Mouse (Mus musculus): ENCODE data around the gene Mmgt2.

Mmgt2 gene

DNA sequence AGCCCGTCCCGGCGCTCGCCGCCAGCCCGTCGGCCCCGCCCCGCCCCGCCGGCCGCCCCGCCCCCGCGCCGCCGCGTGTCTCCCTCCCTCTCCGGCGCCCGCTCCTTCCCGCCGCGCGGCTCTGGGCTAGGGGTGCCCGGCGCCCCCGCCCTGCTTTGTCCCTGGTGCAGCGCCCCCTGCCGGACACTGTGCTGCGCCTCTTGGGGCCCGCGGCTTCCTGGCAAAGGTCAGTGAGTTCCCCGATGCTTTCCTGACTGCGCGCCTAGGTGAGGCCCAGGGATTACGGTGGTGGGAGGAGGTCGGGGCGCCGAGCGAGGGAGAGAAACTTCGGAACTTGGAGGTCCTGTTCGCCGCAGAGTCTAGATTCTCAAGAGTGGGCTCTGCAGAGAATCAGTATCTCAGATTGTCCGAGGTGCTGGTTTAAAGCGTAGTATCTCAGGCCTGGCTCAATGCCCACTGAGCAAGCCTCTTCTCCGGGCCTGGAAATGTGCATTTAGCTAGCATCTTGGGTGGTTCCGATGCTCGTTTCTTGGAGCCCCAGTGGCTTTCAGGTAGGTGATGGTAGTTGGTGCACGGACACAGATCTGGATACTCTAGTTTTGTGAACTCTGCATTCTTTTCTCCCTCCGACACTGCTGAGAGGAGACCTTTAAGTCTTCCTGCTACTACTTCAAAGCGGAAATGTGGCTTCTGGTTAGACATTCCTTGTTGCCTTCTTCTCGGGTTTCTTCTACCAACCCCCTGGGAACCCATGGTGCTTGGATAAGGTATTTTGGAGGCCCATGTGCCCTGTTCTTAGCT is at the start of gene Mmgt2:
TSS of gene Mmgt2 (plus strand) at position 74 of the 801 bp plus-strand sequence.
- peak; percentile 95 to 99 for DNase-seq

DNA sequence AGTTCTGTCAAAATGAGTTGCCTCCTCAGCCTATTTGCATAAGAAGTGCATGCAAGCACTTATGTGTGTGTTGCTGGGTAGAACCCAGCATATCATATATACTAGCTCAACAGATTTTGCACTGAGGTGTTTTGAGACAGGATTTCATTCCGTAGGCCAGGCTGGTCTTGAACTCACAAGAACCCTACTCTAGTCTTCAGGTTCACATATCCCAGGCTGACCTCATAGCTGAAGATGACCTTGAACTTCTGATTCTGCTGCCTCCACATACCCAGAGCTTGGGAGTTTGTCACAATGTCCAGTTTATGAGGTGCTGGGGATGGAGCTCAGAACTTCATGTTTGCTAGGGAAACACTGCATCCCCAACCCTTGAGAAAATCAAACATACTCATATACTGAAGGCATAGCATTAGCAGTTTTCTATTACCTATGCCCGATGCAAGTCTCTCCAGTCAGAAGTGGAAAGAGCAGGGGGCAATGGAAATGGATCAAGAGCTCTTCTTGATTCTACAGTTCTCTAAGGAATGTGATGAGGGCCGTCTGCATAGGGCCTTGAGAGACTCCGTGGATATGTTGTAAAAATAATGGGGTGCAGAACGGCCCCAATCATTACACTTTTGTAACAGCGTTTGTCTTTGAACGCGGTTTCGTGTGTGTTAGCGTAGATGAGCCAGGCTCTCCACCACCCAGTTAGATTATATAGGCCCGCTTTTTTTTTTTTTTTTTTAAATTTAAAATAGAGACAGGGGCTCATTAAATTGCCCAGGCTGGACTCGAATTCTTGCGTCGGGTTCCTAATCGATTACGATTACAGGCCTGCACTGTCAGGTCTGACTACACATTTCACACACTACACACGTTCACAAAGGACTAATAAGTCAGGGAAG is 46.5 kb upstream of the Mmgt2 start:
- DNase-seq: no peak

DNA sequence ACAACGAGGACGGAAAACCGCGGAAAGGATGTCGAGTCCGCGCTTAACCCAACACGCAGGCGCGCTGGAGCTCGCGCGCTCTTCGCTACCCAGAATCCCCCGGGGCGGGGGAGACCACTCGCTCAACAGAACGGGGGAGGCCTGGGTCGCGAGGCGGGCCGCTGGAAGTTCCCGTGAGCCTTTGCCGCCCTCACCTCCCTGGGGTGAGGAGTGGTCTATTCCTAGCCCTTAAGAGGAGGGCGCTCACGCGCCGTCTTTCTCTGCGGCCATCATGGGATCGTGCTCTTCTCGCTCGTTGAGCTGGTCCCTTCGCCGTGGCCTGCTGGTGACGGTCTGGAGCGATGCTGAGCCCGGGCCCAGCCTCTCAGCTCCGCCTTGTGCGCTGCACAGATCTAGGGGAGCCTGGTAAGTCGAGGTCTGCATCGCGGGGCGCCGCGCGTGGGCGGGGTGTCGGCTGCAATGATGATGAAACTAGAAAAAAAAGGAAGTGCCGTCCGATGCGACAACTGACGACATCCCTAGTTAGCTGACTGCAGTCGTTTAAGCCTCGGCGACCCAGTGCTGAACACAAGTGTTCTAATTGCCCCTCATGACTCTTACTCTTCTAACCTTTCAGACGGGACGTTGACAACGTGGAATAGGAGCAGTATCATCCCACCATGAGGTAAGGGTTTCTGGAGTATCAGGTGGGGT is 45.7 kb upstream of the Mmgt2 start:
- peak; percentile 97 to 98 for DNase-seq

DNA sequence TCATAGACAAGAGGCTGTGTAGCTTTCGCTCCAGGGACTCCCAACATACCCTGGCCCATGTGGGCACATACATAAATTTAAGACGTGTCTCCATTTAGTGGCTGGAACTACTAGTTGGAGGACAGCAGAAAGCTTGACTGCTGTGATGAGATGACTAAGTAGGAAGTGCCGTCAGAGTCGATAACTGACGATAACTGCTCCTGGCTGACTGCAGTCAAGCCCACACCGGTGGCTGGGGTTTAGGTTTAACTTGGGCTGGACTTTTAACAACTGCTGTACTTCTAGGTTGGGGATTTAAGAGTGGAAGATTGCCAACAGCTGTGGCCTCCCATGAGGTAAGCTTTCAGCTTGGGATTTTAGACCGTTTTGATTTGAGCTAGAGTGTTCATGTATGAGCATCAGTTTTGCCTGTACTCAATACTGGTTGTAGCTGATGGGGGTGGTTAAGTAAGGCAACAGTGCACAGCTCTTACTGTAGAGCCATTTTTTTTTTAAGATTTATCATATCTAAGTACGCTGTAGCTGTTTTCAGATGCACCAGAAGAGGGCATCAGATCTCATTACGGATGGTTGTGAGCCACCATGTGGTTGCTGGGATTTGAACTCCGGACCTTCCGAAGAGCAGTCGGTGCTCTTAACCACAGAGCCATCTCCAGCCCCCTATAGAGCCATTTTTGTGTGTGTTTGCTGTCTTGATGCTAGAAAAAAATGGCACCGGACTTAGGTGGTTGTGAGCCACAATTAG is 45.0 kb upstream of the Mmgt2 start:
- peak; percentile 36 to 47 for DNase-seq

DNA sequence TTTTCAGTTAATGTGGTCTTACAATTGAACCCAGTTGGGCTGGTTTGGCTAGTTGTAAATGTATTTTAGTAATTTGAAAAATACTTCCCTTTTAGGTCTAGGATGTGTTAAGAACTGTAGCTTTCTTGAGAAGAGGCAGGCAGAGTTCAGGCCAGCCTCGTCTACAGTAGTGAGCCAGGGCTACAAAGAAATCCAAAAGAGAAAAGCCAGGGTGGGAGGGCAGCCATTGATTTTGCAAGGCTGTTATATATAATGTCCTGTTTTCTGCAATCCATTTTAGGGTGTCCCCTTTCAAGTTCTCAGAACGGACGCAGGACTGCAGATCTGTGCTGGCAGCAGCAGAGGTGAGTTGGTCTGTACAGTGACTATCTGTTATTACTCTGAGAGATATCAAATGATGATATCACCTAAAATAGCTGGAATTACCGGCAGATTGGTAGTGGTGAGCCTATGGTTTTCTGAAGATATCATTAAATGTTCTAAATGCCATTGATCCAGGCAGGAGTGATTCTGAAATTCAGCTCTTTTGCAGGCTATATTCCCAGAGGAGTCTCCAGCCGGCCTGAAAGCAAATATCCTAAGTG is 44.2 kb upstream of the Mmgt2 start:
- DNase-seq: no peak

DNA sequence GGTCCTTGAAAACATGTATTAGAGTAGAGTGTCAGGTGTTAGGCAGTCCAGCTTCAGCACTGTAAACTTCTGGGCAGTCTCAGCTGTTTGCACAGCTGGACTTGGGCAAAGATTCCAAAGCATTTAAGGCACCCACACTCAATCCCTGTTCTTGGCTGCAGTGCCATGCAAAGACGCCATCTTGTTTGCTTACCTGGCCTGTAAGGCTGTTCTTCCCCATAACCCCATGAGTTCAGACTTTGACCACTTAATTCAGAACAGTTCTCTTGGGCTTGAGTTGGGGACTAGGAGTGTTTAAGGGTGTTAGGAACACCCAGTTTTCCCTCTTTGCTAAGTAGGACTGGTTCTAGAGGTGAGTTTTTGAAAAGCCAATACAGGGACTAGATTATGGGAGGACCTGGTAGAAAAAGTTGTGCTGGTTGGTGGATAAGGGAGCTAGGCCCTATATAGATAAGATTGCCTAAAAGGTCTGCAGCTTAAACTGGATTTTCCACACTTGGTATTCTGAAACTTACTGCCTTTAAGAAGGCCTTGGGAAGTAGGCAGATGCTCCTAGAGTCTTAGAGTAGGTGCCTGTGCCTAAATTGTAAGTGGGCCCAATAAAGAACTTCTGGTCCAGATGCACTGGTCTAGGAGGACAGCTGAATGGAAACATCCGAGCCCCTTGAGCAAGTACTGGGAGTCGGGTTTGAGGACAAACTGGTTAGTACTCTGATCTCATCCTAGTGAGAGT is 43.4 kb upstream of the Mmgt2 start:
- DNase-seq: no peak

DNA sequence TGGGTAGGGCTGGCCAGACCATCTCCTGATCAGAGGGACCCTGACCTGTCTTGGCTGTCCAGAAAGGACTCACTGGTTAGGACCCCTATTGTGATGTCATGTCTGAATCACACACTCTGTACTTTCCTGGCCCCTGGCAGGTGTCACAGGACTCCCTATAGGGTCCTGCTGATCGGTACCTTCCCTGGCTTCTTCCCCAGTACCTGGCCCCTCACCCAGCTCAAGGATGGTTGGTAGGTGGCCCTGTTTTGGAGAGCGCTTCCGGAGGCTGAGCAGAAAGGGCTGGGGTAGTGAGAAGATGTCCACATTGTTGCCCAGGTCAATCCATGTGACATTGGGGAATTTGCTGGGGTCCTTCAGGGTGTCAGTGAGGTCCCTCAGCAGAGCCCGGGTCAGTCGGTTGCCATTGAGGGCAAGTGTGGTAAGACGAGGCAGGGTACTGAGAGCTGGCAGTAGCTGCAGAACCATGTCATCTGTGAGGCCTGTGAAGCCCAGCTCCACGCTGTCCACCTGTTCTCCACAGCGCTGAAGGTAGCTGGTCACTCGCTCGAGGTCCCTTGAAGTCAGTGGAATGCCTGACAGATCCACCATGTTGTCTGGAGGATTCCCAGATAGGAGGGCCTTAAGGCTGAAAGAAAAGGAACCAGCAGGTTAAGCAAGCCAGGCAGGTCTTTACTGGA is 42.7 kb upstream of the Mmgt2 start:
- DNase-seq: no peak

DNA sequence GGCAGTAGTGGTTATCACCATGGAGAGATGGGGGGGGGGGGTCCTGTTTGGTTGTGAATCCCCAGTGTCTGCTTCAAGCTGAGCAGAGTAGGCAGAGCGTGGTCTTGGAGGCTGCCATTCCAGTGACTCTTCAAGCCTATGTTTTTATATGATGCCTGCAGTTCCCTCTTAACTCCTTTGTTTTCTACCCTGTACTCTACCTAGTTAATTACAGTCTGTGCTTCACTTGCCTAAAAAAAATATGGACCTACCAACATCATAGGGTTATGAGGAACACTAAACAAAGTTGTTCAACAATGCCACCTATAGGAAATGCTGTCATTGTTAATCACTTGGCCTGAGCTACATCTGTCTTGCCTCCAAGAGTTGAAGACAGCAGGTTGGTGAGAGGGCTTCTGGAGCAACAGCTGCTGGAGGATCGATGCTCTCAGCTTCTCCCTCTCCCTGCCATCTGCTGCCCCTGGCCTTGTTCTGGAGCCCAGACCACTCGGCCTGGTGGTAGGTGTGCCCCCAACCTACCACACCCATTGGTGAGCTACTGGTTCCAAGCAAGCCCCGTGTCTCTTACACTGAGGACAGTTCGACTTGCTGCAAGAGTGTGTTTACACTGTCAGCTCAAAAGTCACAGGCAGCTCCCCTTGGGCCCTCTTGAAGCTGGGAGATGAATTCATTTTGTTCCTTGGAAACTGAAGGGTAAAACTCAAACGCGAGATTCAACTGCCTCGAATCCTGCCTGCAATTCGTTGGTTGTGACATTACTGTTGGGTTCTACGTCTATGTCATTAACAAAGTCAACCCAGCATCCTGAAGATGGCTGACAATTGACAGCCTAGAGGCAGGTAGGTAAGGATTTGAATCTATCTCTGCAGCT is 41.9 kb upstream of the Mmgt2 start:
- no peak for DNase-seq

DNA sequence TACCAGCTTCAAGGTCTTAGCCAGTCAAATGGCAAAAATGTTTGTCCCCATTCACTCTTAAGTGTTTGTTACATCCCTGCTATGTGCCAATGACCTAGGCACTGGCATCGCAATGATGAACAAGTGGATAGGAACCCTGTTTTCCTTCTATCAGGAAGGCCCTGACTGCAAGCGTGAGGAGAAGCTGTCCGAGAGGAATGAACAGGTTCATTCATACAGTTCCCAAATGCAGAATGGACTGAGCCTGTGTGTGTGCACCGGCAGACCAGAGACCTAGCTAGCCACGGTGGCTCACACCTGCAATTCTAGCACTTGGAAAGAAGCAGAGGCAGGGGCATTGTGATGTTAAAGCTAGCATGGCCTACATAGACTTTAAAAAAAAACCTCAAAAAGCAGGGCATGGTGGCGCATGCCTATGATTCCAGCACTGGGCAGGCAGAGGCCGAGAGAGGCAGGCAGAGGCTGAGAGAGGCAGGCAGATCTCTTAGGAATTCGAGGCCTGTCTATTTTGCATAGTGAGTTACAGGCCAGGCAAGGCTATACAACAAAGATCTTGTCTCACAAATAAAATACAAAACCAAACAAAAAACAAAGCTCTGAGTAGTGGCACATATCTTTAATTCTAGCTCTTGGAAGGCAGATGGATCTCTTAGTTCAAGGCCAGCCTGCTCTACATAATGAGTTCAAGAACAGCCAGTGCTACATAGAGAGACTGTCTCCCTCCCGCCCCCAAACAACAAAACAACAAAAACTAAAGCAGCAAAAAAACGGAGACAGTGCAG is 41.1 kb upstream of the Mmgt2 start:
- DNase-seq: no peak

DNA sequence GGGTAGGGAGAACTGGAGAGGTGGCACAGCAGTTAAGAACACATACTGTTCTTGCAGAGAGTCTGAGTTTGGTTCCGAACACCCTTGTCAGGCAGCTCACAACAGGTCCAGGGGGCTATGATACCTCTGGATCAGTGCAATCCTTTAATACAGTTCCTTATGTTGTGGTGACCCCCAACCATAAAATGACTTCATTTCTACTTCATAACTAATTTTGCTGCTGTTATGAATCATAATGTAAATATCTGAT is 40.6 kb upstream of the Mmgt2 start:
- no peak for DNase-seq

DNA sequence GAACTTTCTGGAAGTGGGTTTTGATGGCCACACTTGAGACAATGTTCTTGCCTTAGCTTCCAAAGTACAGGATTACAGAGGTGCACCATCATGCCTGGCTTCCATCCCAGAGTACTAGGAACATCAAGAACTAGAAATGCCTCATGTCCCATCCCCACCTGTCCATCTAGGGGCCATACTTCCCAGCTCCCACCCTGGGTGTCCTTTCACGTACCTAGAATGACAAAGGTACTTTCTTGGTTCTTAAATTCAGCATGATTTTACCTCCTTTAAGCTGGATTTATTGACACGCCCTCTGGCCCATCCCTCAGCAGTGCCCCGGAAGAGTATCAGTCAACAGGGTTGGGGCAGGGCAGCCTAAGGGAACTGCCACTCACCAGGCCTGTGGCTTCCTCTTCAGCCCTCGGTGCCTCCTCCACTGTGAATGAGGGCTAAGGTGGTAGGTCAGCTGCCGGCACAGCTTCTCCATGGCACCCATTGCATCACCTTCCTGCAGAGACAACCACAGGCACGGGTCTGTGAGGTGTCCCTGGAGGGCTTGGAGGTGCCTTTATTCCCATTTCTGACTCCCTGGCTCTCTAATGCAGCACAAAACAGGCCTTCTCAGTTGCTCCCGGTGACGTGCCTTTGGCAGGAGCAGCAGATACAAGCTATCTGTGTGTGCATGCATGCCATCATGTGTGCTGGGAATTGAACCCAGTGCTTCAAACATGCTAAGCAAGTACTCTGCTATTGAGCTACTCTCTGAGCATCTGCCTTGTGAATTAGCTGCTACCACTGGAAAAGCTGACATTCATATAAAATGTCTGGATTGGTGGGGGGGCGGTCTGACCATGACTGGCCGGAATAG is 39.4 kb upstream of the Mmgt2 start:
- no peak for DNase-seq

DNA sequence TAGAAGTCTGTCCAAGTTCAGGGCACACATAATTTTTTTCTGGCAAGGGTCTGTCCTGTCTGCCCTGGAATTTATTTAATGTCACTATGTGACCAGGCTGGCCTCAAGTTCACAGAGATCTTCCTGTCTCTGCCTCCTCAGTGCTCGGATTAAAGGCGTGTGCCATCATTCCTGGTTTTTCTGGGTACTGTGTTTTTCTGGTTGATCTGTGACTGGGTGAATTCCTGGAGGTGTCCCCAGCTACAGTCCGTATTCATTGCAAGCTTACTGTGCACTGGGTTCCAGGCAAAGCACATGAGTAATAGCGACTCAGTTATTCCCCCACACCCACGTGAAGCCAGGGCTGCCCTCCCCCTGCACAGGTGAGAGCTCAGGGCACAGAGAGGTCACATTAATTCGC is 38.2 kb upstream of the Mmgt2 start:
- DNase-seq: no peak

DNA sequence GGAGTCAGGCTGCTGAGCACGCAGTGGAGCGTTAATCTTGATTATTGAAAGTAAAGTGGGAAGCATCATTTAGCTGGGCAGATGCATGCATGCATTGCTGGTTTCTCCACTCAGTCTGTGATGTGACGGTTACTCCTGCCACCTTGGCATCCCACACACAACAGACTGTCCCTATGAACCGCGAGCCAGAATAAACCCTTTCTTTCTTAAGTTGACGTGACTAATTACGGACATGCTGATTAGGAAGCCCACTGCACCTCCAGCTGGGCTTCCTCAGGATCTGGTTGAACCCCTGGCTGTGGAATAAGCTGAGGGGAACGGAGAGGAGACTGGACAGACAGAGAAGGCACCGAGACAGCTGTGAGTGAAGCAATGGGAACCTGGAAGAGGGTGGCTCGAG is 35.9 kb upstream of the Mmgt2 start:
- DNase-seq: no peak

DNA sequence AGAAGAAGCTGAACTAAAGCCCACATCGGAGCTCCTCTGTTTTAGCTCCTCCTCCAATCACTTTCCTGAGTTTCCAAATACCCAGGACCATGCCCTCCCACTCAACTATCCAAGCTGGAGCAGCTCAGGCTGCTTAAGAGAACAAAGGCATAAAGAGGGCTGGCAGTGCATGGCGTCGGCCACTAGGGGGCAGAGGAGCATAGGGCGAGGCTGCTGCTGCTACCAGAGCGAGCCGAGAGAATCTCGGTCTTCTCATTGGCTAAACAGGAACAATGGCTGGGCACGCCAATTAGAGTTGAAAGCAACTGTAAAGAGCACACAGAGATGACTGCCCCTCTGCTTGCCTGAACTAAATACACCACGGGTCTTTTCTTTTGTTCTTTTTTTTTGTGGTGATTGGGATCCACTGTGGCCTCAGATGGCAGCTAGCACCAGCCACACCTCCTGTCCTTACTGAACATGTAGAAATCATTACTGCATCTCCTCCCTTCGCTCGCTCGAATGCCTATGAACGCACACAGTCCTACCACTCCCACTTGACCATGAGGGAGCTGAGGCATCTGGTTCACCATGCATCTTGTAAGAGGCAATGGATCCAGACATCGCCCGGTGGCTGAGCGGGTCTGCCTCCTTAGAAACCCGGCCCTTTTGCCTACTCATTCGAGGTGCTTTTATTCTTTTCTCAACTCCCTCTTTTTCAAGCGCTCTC is 34.7 kb upstream of the Mmgt2 start:
- DNase-seq: peak; percentile 88 to 94

DNA sequence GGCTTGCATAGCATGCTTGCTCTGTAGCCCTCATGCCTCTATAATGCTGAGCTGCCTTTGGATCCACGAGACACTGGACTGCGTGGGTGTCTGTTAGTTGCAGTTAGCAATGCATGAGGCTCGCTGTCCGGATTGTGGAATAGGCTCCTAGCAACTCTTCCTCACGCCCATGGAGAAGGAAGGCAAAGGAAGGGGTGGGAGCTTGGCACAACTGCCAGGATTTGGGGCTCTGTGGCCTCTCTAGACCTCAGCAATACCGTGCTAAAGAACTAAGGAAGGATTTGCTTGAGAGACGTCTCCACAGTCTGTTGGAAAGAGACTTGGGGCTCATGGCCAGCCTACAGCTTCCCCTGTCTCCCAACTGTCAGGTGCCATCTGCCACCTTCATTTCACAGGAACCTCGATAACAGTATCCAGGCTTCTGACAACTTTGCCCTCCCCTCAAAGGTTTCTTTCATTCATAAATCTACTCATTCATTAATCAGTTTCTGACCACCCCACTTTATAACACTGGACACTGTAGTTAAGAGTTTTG is 33.5 kb upstream of the Mmgt2 start:
- DNase-seq: no peak

DNA sequence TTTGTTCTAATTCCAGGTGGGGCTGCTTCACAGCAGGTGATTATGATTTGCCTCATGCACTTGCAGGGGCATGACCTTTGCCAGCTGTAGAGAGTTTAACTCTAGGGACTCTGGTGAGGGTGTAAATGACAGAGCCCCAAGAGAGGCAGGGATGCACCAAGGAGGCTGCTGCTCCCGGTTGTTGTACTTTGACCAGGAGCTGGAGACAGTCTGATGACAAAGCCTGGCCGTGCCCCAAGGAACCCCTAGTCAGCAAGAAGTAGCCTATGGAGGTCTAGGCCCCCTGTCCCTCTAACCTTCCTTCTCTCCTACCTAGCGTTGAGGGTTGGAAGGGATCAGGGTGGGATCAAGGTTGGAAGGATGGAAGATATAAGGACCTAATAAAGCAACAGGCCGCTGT is 33.0 kb upstream of the Mmgt2 start:
- DNase-seq: no peak

DNA sequence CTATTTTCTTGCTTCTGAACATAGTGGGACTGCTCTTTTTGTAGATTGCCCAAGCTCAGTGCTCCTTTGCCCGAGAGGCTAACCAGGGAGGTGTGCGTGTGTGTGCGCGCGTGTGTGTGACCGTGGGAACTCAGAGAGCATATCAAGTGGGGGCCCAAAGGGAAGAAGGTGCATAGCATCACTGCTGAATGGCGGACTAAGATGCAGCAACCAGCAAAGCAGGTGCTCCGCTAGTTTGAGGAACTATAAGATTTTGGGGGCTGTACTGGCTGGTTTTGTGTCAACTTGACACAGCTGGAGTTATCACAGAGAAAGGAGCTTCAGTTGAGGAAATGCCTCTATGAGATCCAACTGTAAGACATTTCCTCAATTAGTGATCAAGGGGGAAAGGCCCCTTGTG is 27.4 kb upstream of the Mmgt2 start:
- no peak for DNase-seq

Measured in kidney, postnatal 36 days (tissue).